Mouse (Mus musculus) kidney, embryonic 15.5 days (tissue): ENCODE results near the gene Gzmk. TPM values are rescaled to one million over a fixed set of nuclear protein-coding genes. Genes with fewer than 3 reads are reported as not detected.

Source experiments
- ATAC-seq: fragments of 200-750 bp; cut with Nextera tagmentation; replicated peaks from 2 replicates; pipeline ENCODE4 v1.8.0; 2017; ENCODE audit warnings: moderate TSS enrichment; ENCODE audit not compliant: low FRiP score
- H3K27ac ChIP-seq: fragments of 300-500 bp; sonication (generic); 2 replicates; pipeline ENCODE4 v1.5.1; 2015; ENCODE audit warnings: mild to moderate bottlenecking, inconsistent platforms
- H3K27me3 ChIP-seq: fragments of 300-500 bp; sonication (generic); 2 replicates; pipeline ENCODE4 v1.6.1; 2015; ENCODE audit warnings: inconsistent platforms
- H3K36me3 ChIP-seq: fragments of 300-500 bp; sonication (generic); 2 replicates; pipeline ENCODE4 v1.6.1; 2015; ENCODE audit warnings: inconsistent platforms
- H3K4me1 ChIP-seq: fragments of 300-500 bp; sonication (generic); 2 replicates; pipeline ENCODE4 v1.6.1; 2015; ENCODE audit warnings: inconsistent platforms
- H3K4me2 ChIP-seq: fragments of 300-500 bp; sonication (generic); 2 replicates; pipeline ENCODE4 v1.6.1; 2015; ENCODE audit warnings: moderate library complexity, mild to moderate bottlenecking, inconsistent platforms
- H3K4me3 ChIP-seq: fragments of 300-500 bp; sonication (generic); replicated peaks from 2 replicates; pipeline ENCODE4 v1.5.1; 2015; ENCODE audit warnings: mild to moderate bottlenecking, inconsistent platforms
- H3K9ac ChIP-seq: fragments of 300-500 bp; sonication (generic); 2 replicates; pipeline ENCODE4 v1.6.1; 2015; ENCODE audit warnings: mild to moderate bottlenecking, inconsistent platforms
- H3K9me3 ChIP-seq: fragments of 300-500 bp; sonication (generic); replicated peaks from 2 replicates; pipeline ENCODE4 v1.6.1; 2016; ENCODE audit warnings: inconsistent platforms
- WGBS: fragments of 180-500 bp; shearing (Covaris S2); methylation state at CpG from one replicate; pipeline ENCODE4 v1.1.7; 2015; ENCODE audit warnings: mixed read lengths; 5-methylcytosine and 5-hydroxymethylcytosine counted together
- polyA plus RNA-seq: library from polyadenylated mRNA; unstranded; fragments of >200 nt; fragmentation: Nextera tagmentation; extraction: Ambion mirVana; gene quantifications from 2 replicates; pipeline ENCODE4 v1.2.1, GENCODE M21; 2015

Gzmk gene
- polyA plus RNA-seq, 1 experiment from 2014 or later: not detected

GRCm38 (mm10) chr13:113201631-113202030 lies 24.1 kb downstream of the Gzmk start:
- Histone ChIP-seq H3K27me3 (no peaks in the 10 kb centered on the region), H3K27ac (no peak overlapping the region), H3K9me3 (no peaks in the 10 kb centered on the region), H3K36me3 (no peaks in the 10 kb centered on the region), H3K4me1 (no peaks in the 10 kb centered on the region), H3K4me3 (no peak overlapping the region), H3K9ac (no peak overlapping the region), H3K4me2 (no peak overlapping the region)
- 83% methylated on average over 2 of the region's 2 CpGs for WGBS
- no peak for ATAC-seq

DNA sequence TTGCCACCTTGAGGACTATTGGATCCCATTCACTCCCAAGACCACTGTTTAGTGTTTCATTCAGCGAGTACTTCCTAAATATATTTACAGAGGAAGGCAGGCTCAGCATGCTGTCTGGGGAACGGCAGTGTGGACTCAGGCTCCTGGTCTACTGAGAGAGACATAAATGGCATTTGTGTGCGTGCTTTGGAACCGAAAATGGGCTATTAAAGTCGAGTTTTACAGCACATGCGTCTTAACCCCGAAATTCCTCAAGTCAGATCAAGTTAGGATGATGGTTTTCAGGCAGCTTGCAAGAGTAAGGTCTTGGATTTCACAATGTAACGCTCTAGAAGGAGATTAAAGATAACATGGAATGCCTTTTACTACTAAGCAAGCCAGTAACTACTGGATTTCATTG lies 25.0 kb downstream of the Gzmk start:
- Histone ChIP-seq H3K9ac (no peak overlapping the region), H3K9me3 (no peaks in the 10 kb centered on the region), H3K27ac (no peak overlapping the region), H3K36me3 (no peaks in the 10 kb centered on the region), H3K4me3 (no peak overlapping the region), H3K4me2 (no peak overlapping the region), H3K4me1 (no peaks in the 10 kb centered on the region), H3K27me3 (no peaks in the 10 kb centered on the region)
- no peak for ATAC-seq
- whole genome bisulfite sequencing: 42% methylated on average over 8 of the region's 8 CpGs

DNA sequence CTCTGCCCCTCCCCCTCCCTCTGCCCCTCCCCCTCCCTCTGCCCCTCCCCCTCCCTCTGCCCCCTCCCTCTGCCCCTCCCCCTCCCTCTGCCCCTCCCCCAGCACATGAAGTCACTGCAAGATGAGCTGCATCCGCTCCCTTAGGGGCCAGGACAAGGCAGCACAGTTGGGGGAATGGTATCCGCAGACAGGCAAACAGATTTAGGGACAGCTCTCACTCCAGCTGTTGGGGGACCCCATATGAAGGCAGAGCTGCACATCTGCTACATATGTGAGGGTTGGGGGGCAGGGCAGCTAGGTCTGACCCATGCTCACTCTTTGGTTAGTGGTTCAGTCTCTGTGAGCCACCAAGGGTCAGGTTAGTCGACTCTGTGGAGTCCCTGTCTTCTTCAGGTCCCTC lies 26.4 kb downstream of the Gzmk start:
- no peaks in the 10 kb centered on the region for H3K4me1 ChIP-seq
- no peak overlapping the region for H3K4me2 ChIP-seq
- H3K36me3 ChIP-seq: no peaks in the 10 kb centered on the region
- H3K27me3 ChIP-seq: no peaks in the 10 kb centered on the region
- H3K4me3 ChIP-seq: no peak overlapping the region
- H3K27ac ChIP-seq: no peak overlapping the region
- no peaks in the 10 kb centered on the region for H3K9me3 ChIP-seq
- ATAC-seq: no peak
- WGBS: 54% methylated on average over 3 of the region's 3 CpGs
- no peak overlapping the region for H3K9ac ChIP-seq

DNA sequence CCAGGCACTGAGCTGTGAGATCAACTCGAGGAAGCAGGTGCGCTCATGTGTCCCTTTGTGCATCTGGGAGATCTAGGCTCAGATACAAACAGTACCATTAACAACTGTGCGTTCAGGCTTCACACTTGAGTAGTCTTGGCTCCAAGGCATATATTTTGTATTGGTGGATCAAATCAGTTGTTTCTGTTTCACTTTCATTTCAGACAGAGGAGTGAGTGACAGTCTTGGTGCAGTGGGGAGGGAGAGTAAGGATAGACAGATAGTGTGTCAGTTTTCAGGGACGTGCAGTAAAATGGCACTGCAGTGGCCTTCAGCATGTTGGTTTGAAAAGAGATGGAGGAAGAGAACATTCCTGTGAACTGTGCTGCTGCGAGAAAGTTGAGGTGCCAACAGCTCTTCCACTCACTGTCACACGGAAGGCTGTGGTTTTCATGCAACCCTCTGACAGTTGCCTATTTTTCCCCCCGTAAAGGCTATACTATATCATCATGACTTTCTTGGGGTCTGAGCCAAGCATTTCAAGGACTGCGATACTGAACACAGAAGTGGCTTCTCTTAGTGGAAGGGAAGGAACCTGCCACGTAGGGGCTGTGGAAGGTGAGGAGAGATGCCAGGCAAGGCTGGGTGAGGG lies 27.7 kb downstream of the Gzmk start:
- H3K9ac ChIP-seq: no peak overlapping the region
- H3K9me3 ChIP-seq: no peaks in the 10 kb centered on the region
- no peak for ATAC-seq
- WGBS: 65% methylated on average over 9 of the region's 9 CpGs
- no peak overlapping the region for H3K27ac ChIP-seq
- no peak overlapping the region for H3K4me2 ChIP-seq
- no peaks in the 10 kb centered on the region for H3K4me1 ChIP-seq
- H3K36me3 ChIP-seq: no peaks in the 10 kb centered on the region
- H3K27me3 ChIP-seq: no peaks in the 10 kb centered on the region
- no peak overlapping the region for H3K4me3 ChIP-seq

- Histone ChIP-seq H3K36me3 (no peaks in the 10 kb centered on the region), H3K4me2 (no peak overlapping the region), H3K27ac (no peak overlapping the region), H3K9ac (no peak overlapping the region), H3K27me3 (no peaks in the 10 kb centered on the region), H3K4me1 (no peaks in the 10 kb centered on the region), H3K4me3 (no peak overlapping the region), H3K9me3 (no peaks in the 10 kb centered on the region)
- ATAC-seq: no peak
- WGBS: 56% methylated on average over 13 of the region's 13 CpGs
Measured at GRCm38 (mm10) chr13:113196808-113197674, 28.7 kb downstream of the Gzmk start.

GRCm38 (mm10) chr13:113183720-113184119 lies 42.0 kb downstream of the Gzmk start:
- Histone ChIP-seq H3K27me3 (no peaks in the 10 kb centered on the region), H3K4me2 (no peak overlapping the region), H3K9me3 (peaks cover 6% of the 10 kb centered on the region; the same call in 1 of the 2 replicates), H3K4me1 (no peaks in the 10 kb centered on the region), H3K4me3 (no peak overlapping the region), H3K27ac (no peak overlapping the region), H3K36me3 (no peaks in the 10 kb centered on the region), H3K9ac (no peak overlapping the region)
- WGBS: 92% methylated on average over 4 of the region's 4 CpGs
- no peak for ATAC-seq

DNA sequence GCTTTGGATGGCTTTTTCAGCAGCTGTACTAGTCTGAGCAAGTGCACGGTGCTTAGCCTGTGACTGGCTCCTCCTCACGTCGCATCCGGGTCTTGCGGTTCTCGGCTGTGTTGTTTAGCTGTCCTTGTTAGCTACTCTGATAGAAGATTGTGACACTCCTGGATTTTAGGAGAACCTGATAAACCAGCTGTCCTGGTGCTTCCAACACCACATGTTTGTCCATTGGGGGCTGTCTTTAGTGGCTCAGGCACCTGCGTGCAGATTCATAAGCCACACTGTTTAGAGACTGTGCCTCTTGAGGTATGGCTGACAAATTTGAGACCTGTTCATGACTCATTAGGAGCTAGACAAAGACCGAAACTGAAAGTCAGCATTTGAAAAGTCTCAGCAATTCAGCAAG lies 42.4 kb downstream of the Gzmk start:
- peaks cover 5% of the 10 kb centered on the region; the same call in 1 of the 2 replicates for H3K9me3 ChIP-seq
- no peak for ATAC-seq
- no peak overlapping the region for H3K9ac ChIP-seq
- no peak overlapping the region for H3K4me3 ChIP-seq
- 85% methylated on average over 8 of the region's 8 CpGs for WGBS
- no peaks in the 10 kb centered on the region for H3K4me1 ChIP-seq
- H3K27ac ChIP-seq: no peak overlapping the region
- H3K27me3 ChIP-seq: no peaks in the 10 kb centered on the region
- H3K4me2 ChIP-seq: no peak overlapping the region
- H3K36me3 ChIP-seq: no peaks in the 10 kb centered on the region

DNA sequence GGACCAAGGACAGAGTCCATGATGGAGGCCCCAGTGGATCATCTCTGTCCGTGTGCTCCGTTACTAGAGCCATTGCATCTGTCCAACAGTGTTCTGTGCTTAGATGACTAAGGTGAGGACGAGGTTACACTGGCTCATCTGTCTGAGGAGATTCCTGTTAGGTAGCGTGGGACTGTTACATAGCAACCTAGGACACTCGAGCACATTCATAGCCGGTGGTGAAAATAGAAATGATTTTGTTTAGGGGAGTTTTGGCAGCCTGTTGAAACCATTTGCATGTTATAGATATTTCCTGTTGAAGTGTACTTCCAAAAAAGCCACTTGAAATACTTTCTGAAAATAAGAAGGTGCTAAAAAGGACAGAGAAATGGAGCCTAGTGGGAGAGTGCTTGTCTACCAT lies 51.5 kb downstream of the Gzmk start:
- Histone ChIP-seq H3K9ac (no peak overlapping the region), H3K36me3 (no peaks in the 10 kb centered on the region), H3K4me3 (no peak overlapping the region), H3K4me2 (no peak overlapping the region), H3K27me3 (no peaks in the 10 kb centered on the region), H3K4me1 (no peaks in the 10 kb centered on the region), H3K27ac (no peak overlapping the region), H3K9me3 (no peaks in the 10 kb centered on the region)
- no peak for ATAC-seq
- 92% methylated on average over 6 of the region's 6 CpGs for WGBS

- Histone ChIP-seq H3K36me3 (no peaks in the 10 kb centered on the region), H3K27me3 (no peaks in the 10 kb centered on the region), H3K4me2 (no peak overlapping the region), H3K4me1 (no peaks in the 10 kb centered on the region), H3K4me3 (no peak overlapping the region), H3K9ac (no peak overlapping the region), H3K9me3 (no peaks in the 10 kb centered on the region), H3K27ac (no peak overlapping the region)
- ATAC-seq: no peak
Measured at GRCm38 (mm10) chr13:113170256-113170655, 55.5 kb downstream of the Gzmk start.

DNA sequence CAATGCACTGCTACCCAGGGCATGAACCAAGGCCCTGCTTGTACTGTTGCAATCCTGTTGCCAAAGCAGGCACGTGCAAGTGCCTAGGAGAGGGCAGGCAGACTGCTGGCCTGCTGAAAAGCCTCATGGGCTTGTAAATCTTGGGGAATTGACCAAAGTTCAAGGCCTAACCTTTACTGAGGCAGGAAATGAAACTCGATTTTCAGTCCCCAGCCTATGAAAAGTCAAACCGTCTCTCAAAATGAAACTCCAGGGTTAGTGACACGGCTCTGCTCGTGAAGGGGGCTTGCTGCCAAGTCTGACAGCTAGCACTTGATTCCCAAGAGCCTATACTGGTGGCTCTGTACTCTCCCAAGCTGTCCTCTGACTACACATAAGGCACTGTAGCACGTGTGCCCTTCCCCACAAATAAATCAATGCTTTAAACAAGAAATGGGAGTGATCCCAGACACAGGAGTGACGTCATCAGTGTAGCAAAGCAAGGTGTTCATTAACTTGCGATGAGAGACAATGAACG lies 57.6 kb downstream of the Gzmk start:
- no peak for ATAC-seq
- Histone ChIP-seq H3K4me1 (no peaks in the 10 kb centered on the region), H3K36me3 (no peaks in the 10 kb centered on the region), H3K27me3 (no peaks in the 10 kb centered on the region), H3K27ac (no peak overlapping the region), H3K4me3 (no peak overlapping the region), H3K4me2 (no peak overlapping the region), H3K9me3 (no peaks in the 10 kb centered on the region), H3K9ac (no peak overlapping the region)
- WGBS: 51% methylated on average over 9 of the region's 9 CpGs

DNA sequence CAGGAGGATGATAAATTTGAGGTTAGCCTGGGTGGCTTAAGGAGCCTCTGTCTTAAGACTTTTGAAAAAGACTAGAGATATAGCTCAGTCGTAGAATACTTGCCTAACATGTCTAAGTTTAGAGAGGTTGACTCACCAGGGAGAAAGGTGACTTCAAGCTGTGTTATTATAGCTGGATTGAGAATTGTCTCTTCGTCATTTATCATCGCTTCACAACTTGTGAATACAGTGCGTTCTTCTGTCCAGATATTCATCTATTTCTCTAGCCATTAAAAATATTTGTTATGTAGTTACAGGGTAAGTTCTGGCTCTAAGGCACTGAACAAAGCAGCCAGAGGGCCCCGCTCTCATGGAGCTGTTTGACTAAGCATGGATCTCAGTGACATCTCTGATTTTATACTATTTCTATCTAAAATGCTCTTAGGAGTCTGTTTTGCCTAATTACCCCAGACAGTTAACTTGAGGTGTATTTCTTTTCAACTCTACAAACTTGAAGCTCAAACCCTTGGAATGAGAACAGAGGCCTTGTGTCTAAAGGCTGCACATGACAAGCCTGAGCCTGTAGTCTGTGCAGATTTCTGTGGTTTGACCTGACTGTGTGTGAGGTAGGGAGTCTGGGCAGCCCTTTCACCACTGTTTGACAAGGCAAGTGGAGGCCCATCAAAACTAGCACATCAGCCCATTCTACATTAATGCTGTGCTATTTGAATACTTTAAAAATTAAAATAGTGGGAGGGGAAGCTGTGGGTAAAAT lies 61.3 kb downstream of the Gzmk start:
- H3K4me1 ChIP-seq: no peaks in the 10 kb centered on the region
- no peaks in the 10 kb centered on the region for H3K36me3 ChIP-seq
- no peak overlapping the region for H3K27ac ChIP-seq
- H3K27me3 ChIP-seq: no peaks in the 10 kb centered on the region
- no peak overlapping the region for H3K4me2 ChIP-seq
- ATAC-seq: no peak
- WGBS: 86% methylated on average over 5 of the region's 5 CpGs
- no peak overlapping the region for H3K4me3 ChIP-seq
- no peaks in the 10 kb centered on the region for H3K9me3 ChIP-seq
- no peak overlapping the region for H3K9ac ChIP-seq

- ATAC-seq: no peak
- H3K4me2 ChIP-seq: no peak overlapping the region
- H3K36me3 ChIP-seq: no peaks in the 10 kb centered on the region
- no peak overlapping the region for H3K4me3 ChIP-seq
- H3K4me1 ChIP-seq: no peaks in the 10 kb centered on the region
- H3K27ac ChIP-seq: no peak overlapping the region
- WGBS: 83% methylated on average over 4 of the region's 4 CpGs
- no peak overlapping the region for H3K9ac ChIP-seq
- H3K27me3 ChIP-seq: no peaks in the 10 kb centered on the region
- no peaks in the 10 kb centered on the region for H3K9me3 ChIP-seq
Measured at GRCm38 (mm10) chr13:113151556-113151955, 74.2 kb downstream of the Gzmk start.
